Mouse (Mus musculus): ENCODE results near the gene Tmem19. TPM values are rescaled to one million over a fixed set of nuclear protein-coding genes. Genes with fewer than 3 reads are reported as not detected.

Tmem19 gene
- polyA plus RNA-seq, 1 experiment = 28.3 TPM

DNA sequence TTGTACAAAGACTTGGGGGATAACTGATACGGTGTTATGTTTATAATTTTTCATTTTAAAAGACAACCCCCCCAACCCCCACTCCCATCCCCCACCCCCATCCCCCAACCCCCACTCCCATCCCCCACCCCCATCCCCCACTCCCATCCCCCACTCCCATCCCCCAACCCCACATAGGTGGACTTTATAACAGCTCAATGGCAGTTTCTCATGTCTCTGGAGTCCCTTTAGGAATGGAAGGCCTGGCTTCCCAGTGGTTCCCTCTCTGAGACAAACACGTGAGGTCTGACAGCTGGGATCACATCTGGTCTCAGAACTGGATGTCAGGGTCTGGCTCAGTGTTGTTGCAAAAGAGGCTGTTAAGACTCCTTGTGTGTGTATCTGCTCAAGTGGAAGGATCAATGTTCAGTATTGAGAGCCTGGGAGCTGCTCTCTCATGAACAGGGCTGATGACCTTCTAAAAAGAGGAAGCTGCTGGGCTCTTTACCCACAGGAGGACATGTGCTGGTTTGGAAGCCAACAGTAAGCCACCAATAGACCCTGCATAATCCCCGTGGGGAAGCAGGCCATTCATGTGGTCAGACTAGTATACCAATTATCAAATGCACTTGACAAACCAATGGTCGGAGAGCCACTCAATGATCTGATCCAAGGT, 19.4 kb downstream of the Tmem19 start:
- no peak overlapping the region for H3K4me3 ChIP-seq (ENCODE audit: low read depth, low read length)
- H3K4me1 ChIP-seq (ENCODE audit: control insufficient read depth, insufficient read depth, low read length) = peaks cover 1% of the 10 kb centered on the region
- H3K36me3 ChIP-seq (ENCODE audit: control insufficient read depth, insufficient read depth, low read length, poor library complexity, severe bottlenecking) = peaks cover 6% of the 10 kb centered on the region; the same call in 1 of the 2 replicates
- TF ChIP-seq EP300 (IDR thresholded peaks at IDR 0.05; ENCODE audit: insufficient read depth, low read depth, low read length) = no peak
- TF ChIP-seq CTCF (IDR thresholded peaks at IDR 0.05; ENCODE audit: low read depth, low read length) = no peak
- no peak for TF ChIP-seq POLR2A (IDR thresholded peaks at IDR 0.05; ENCODE audit: insufficient read depth, low read length)
- no peaks in the 10 kb centered on the region for H3K9me3 ChIP-seq (replicated peaks; ENCODE audit: control insufficient read depth, insufficient read depth, low read length, poor library complexity, severe bottlenecking)
- no peak overlapping the region for H3K27ac ChIP-seq (ENCODE audit: insufficient read depth, low read length)
- H3K27me3 ChIP-seq (ENCODE audit: control insufficient read depth, insufficient read depth, low read length, poor library complexity, severe bottlenecking) = no peaks in the 10 kb centered on the region
- H3K9ac ChIP-seq (ENCODE audit: low read depth, poor library complexity, severe bottlenecking) = no peak overlapping the region

DNA sequence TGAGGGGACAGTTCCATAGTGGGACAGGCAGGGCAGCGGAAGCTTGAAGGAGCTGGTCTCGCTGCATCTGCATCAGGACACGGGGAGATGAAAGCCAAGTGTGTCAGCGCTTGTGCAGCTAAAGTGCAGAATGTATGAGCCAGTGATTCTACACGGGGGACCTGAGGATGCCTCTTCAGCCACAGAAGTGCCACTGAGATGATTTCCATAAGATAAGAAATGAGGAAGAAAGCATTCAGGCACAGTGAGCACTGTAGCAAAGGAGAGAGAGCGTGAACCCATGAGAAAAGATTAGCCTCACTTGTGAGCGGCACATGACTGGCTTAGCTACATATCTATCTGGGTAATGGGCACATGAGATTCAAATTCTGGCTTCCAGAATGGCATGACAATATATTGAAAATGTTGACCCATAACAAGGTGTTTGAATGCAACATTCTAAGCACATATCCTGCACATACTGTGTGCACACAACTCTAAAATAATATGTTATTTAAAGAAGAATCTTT, 22.4 kb downstream of the Tmem19 start:
- Histone ChIP-seq H3K9ac (ENCODE audit: low read depth, poor library complexity, severe bottlenecking) (no peak overlapping the region), H3K27ac (ENCODE audit: insufficient read depth, low read length) (no peak overlapping the region), H3K27me3 (ENCODE audit: control insufficient read depth, insufficient read depth, low read length, poor library complexity, severe bottlenecking) (no peaks in the 10 kb centered on the region), H3K4me1 (ENCODE audit: control insufficient read depth, insufficient read depth, low read length) (peaks cover 1% of the 10 kb centered on the region), H3K36me3 (ENCODE audit: control insufficient read depth, insufficient read depth, low read length, poor library complexity, severe bottlenecking) (peaks cover 6% of the 10 kb centered on the region; the same call in 1 of the 2 replicates), H3K4me3 (ENCODE audit: low read depth, low read length) (no peak overlapping the region), H3K9me3 (replicated peaks; ENCODE audit: control insufficient read depth, insufficient read depth, low read length, poor library complexity, severe bottlenecking) (no peaks in the 10 kb centered on the region)
- TF ChIP-seq POLR2A (IDR thresholded peaks at IDR 0.05; ENCODE audit: insufficient read depth, low read length) (no peak), CTCF (IDR thresholded peaks at IDR 0.05; ENCODE audit: low read depth, low read length) (no peak)

DNA sequence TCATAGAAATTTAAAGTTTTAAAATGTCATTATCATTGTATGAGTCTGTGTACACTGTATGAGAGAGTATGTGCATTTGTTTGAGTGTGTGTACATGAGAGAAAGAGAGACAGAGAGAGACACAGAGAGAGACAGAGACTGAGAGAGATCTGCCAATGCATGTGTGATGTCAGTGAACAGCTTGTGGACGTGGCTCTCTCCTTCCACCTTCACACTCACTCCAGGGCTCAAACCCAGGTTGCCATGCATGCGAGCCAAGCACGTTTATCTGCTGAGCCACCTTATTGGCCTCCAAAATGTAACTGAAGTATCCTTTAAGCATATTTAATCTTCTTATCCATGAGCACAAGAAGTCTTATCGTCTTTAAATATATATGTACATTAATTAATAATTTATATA, 25.4 kb downstream of the Tmem19 start:
- Histone ChIP-seq H3K27me3 (ENCODE audit: control insufficient read depth, insufficient read depth, low read length, poor library complexity, severe bottlenecking) (no peaks in the 10 kb centered on the region), H3K9me3 (replicated peaks; ENCODE audit: control insufficient read depth, insufficient read depth, low read length, poor library complexity, severe bottlenecking) (no peaks in the 10 kb centered on the region), H3K36me3 (ENCODE audit: control insufficient read depth, insufficient read depth, low read length, poor library complexity, severe bottlenecking) (peaks cover 2% of the 10 kb centered on the region; the same call in 1 of the 2 replicates), H3K4me1 (ENCODE audit: control insufficient read depth, insufficient read depth, low read length) (no peaks in the 10 kb centered on the region), H3K9ac (ENCODE audit: low read depth, poor library complexity, severe bottlenecking) (no peak overlapping the region), H3K27ac (ENCODE audit: insufficient read depth, low read length) (no peak overlapping the region), H3K4me3 (ENCODE audit: low read depth, low read length) (no peak overlapping the region)
- TF ChIP-seq EP300 (IDR thresholded peaks at IDR 0.05; ENCODE audit: insufficient read depth, low read depth, low read length) (no peak), CTCF (IDR thresholded peaks at IDR 0.05; ENCODE audit: low read depth, low read length) (no peak), POLR2A (IDR thresholded peaks at IDR 0.05; ENCODE audit: insufficient read depth, low read length) (no peak)

DNA sequence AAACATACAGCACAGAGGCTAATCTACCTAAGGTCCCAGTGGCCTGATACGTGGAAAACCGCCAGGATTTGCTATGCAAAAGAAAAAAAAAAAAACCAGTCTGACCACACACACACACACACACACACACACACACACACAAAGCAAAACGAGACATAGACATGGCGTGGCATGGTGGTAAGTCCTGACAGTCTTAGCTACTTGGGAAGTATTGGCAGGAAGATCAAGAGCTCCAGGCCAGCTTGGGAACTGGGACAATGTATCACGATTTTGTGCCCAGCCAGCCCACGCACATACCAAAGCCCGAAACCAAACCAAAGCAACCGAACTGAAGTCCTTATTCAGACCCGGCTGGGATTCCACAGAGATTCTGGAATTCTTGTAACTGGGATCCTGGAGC, 28.8 kb downstream of the Tmem19 start:
- Histone ChIP-seq H3K9me3 (replicated peaks; ENCODE audit: control insufficient read depth, insufficient read depth, low read length, poor library complexity, severe bottlenecking) (no peaks in the 10 kb centered on the region), H3K27me3 (ENCODE audit: control insufficient read depth, insufficient read depth, low read length, poor library complexity, severe bottlenecking) (no peaks in the 10 kb centered on the region), H3K36me3 (ENCODE audit: control insufficient read depth, insufficient read depth, low read length, poor library complexity, severe bottlenecking) (no peaks in the 10 kb centered on the region), H3K4me1 (ENCODE audit: control insufficient read depth, insufficient read depth, low read length) (no peaks in the 10 kb centered on the region), H3K27ac (ENCODE audit: insufficient read depth, low read length) (no peak overlapping the region), H3K4me3 (ENCODE audit: low read depth, low read length) (no peak overlapping the region), H3K9ac (ENCODE audit: low read depth, poor library complexity, severe bottlenecking) (no peak overlapping the region)
- TF ChIP-seq CTCF (IDR thresholded peaks at IDR 0.05; ENCODE audit: low read depth, low read length) = no peak
- TF ChIP-seq EP300 (IDR thresholded peaks at IDR 0.05; ENCODE audit: insufficient read depth, low read depth, low read length) = no peak
- no peak for TF ChIP-seq POLR2A (IDR thresholded peaks at IDR 0.05; ENCODE audit: insufficient read depth, low read length)

DNA sequence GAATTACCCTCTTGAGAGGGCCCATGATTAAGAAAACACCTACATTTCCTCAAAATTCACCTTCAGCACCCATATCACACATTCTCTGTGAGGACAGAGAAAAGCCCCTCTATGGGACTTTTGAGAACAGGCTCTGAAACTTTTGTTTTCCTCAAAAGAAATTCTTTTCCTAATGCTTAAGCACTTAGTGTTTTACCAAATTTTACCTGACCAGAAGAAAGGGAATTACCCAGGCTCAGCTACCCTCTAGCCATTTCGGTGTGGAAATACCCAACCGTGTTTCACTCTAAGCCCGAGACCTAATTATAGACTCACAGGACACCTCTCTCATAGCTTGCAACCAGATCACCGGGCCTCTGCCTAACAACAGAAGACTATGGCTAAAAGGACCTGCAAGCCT, 29.3 kb downstream of the Tmem19 start:
- TF ChIP-seq POLR2A (IDR thresholded peaks at IDR 0.05; ENCODE audit: insufficient read depth, low read length) (no peak), EP300 (IDR thresholded peaks at IDR 0.05; ENCODE audit: insufficient read depth, low read depth, low read length) (no peak), CTCF (IDR thresholded peaks at IDR 0.05; ENCODE audit: low read depth, low read length) (no peak)
- no peaks in the 10 kb centered on the region for H3K36me3 ChIP-seq (ENCODE audit: control insufficient read depth, insufficient read depth, low read length, poor library complexity, severe bottlenecking)

DNA sequence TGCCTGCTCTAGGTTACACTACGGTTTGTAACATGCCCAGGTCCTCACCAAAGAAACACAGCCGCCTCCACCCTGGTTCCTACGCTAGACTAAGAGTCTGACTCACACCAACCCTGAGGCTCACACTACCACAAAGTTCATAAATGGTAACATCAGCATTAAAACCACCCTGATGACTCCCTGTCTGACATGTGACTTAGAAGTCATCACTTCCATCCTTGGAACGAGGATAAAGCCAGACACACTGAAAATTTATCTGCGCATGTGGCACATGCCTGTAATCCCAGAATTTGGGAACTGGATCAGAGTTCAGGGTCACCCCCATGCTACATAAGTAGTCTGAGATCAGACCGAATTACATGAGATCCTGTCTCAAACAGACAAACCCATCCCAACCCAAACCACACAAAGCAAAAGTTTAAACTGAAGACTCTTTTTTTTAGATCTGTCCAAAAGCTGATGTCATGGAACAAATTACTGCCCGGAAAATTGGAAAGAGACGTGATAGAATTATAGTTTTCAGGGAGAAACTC, 29.8 kb downstream of the Tmem19 start:
- no peak overlapping the region for H3K9ac ChIP-seq (ENCODE audit: low read depth, poor library complexity, severe bottlenecking)
- no peak overlapping the region for H3K4me3 ChIP-seq (ENCODE audit: low read depth, low read length)
- no peaks in the 10 kb centered on the region for H3K36me3 ChIP-seq (ENCODE audit: control insufficient read depth, insufficient read depth, low read length, poor library complexity, severe bottlenecking)
- no peaks in the 10 kb centered on the region for H3K27me3 ChIP-seq (ENCODE audit: control insufficient read depth, insufficient read depth, low read length, poor library complexity, severe bottlenecking)
- H3K4me1 ChIP-seq (ENCODE audit: control insufficient read depth, insufficient read depth, low read length) = no peaks in the 10 kb centered on the region
- TF ChIP-seq CTCF (IDR thresholded peaks at IDR 0.05; ENCODE audit: low read depth, low read length) (no peak), EP300 (IDR thresholded peaks at IDR 0.05; ENCODE audit: insufficient read depth, low read depth, low read length) (no peak), POLR2A (IDR thresholded peaks at IDR 0.05; ENCODE audit: insufficient read depth, low read length) (no peak)
- no peaks in the 10 kb centered on the region for H3K9me3 ChIP-seq (replicated peaks; ENCODE audit: control insufficient read depth, insufficient read depth, low read length, poor library complexity, severe bottlenecking)
- H3K27ac ChIP-seq (ENCODE audit: insufficient read depth, low read length) = no peak overlapping the region

More for the DNA sequence above, 29.3 kb downstream of the Tmem19 start:
- no peaks in the 10 kb centered on the region for H3K9me3 ChIP-seq (replicated peaks; ENCODE audit: control insufficient read depth, insufficient read depth, low read length, poor library complexity, severe bottlenecking)
- H3K27me3 ChIP-seq (ENCODE audit: control insufficient read depth, insufficient read depth, low read length, poor library complexity, severe bottlenecking) = no peaks in the 10 kb centered on the region
- no peak overlapping the region for H3K4me3 ChIP-seq (ENCODE audit: low read depth, low read length)
- H3K27ac ChIP-seq (ENCODE audit: insufficient read depth, low read length) = no peak overlapping the region
- H3K4me1 ChIP-seq (ENCODE audit: control insufficient read depth, insufficient read depth, low read length) = no peaks in the 10 kb centered on the region
- no peak overlapping the region for H3K9ac ChIP-seq (ENCODE audit: low read depth, poor library complexity, severe bottlenecking)
